Mouse (Mus musculus): ENCODE data around the gene Itgb1. TPM values are rescaled to one million over a fixed set of nuclear protein-coding genes. Genes with fewer than 3 reads are reported as not detected.

Gene Itgb1
- total and polyA plus RNA-seq, 3 experiments, result 73.7 to 189 (median 114) TPM

- peak; percentile 19 for DNase-seq (ENCODE audit: low read depth, low spot score)
- TF ChIP-seq GATA1 (IDR thresholded peaks at IDR 0.05; ENCODE audit: low read depth, low read length) (0 out of 2 replicates have a peak, but pooled peaks have one; percentile 22), POLR2AphosphoS5 (IDR thresholded peaks at IDR 0.05; ENCODE audit: borderline replicate concordance, low read depth, low read length) (no peak), SIN3A (IDR thresholded peaks at IDR 0.05; ENCODE audit: low read length) (no peak), JUND (IDR thresholded peaks at IDR 0.05; ENCODE audit: low read depth, low read length) (no peak)
- H3K4me1 ChIP-seq (ENCODE audit: control insufficient read depth in 1 of 2, insufficient read depth in 2 of 2, low read length in 2 of 2), result peaks cover 2 to 4% of the 10 kb centered on the region in 2 experiments; a peak in 2 of 4 replicates
These were observed 9.4 kb upstream of the Itgb1 start for GRCm38 (mm10) chr8:128675848-128676629.

GRCm38 (mm10) chr8:128679909-128680308 is 5.5 kb upstream of the Itgb1 start:
- H3K4me3 ChIP-seq (ENCODE audit: control insufficient read depth in 1 of 2, insufficient read depth in 1 of 2, low read depth in 2 of 2, low read length in 2 of 2), result no peak overlapping the region
- H3K4me1 ChIP-seq (ENCODE audit: control insufficient read depth in 1 of 2, insufficient read depth in 2 of 2, low read length in 2 of 2), result peaks cover 4 to 5% of the 10 kb centered on the region in 2 experiments; a peak in 3 of 4 replicates
- TF ChIP-seq EP300 (IDR thresholded peaks at IDR 0.05; ENCODE audit: low read depth in 1 of 2, low read length in 2 of 2) (no peak), ETS1 (IDR thresholded peaks at IDR 0.05; ENCODE audit: low read depth, low read length) (no peak), MYB (IDR thresholded peaks at IDR 0.05; ENCODE audit: low read depth, low read length) (no peak), ZC3H11A (IDR thresholded peaks at IDR 0.05; ENCODE audit: low read depth, low read length) (no peak), ZKSCAN1 (IDR thresholded peaks at IDR 0.05; ENCODE audit: low read depth, low read length) (no peak), POLR2AphosphoS5 (IDR thresholded peaks at IDR 0.05; ENCODE audit: borderline replicate concordance, low read depth, low read length) (no peak), UBTF (IDR thresholded peaks at IDR 0.05; ENCODE audit: borderline replicate concordance, insufficient read depth, low read depth, low read length) (no peak), USF1 (IDR thresholded peaks at IDR 0.05; ENCODE audit: low read depth, low read length) (no peak), CHD2 (IDR thresholded peaks at IDR 0.05; ENCODE audit: low read length) (no peak), HCFC1 (IDR thresholded peaks at IDR 0.05; ENCODE audit: low read depth, low read length) (no peak), POLR2AphosphoS2 (IDR thresholded peaks at IDR 0.05; ENCODE audit: low read length) (no peak), MXI1 (IDR thresholded peaks at IDR 0.05; ENCODE audit: low read depth, low read length) (no peak), MAZ (IDR thresholded peaks at IDR 0.05; ENCODE audit: low read depth, low read length) (no peak), BHLHE40 (IDR thresholded peaks at IDR 0.05; ENCODE audit: borderline replicate concordance, low read depth, low read length) (no peak), MAX (IDR thresholded peaks at IDR 0.05; ENCODE audit: low read length) (no peak), TBP (IDR thresholded peaks at IDR 0.05; ENCODE audit: low read depth, low read length) (no peak), MYC (IDR thresholded peaks at IDR 0.05; ENCODE audit: low read depth, low read length) (no peak), ZMIZ1 (IDR thresholded peaks at IDR 0.05; ENCODE audit: low read depth, low read length) (no peak), SMC3 (IDR thresholded peaks at IDR 0.05; ENCODE audit: low read depth, low read length) (no peak)
- H3K36me3 ChIP-seq (ENCODE audit: control insufficient read depth in 1 of 2, insufficient read depth in 2 of 2, low read length in 2 of 2), result peaks cover 0 to 7% of the 10 kb centered on the region in 2 experiments; a peak in 2 of 4 replicates
- H3K27ac ChIP-seq (ENCODE audit: control insufficient read depth, low read depth, low read length), result no peak overlapping the region
- no peak overlapping the region for H3K9ac ChIP-seq (ENCODE audit: control insufficient read depth, low read depth, low read length, poor library complexity, severe bottlenecking)
- no peaks in the 10 kb centered on the region for H3K27me3 ChIP-seq (ENCODE audit: control insufficient read depth in 1 of 2, insufficient read depth in 2 of 2, low read length in 2 of 2)
- no peak for DNase-seq (ENCODE audit: low read depth, low spot score)
- no peaks in the 10 kb centered on the region for H3K9me3 ChIP-seq (replicated peaks; ENCODE audit: insufficient read depth, low read length)
- H3K79me2 ChIP-seq (ENCODE audit: control insufficient read depth, insufficient read depth, low read length, poor library complexity), result no peaks in the 10 kb centered on the region; the same call in 1 of the 2 replicates

More at GRCm38 (mm10) chr8:128675848-128676629, 9.4 kb upstream of the Itgb1 start:
- H3K36me3 ChIP-seq (ENCODE audit: control insufficient read depth in 1 of 2, insufficient read depth in 2 of 2, low read length in 2 of 2), result peaks cover 0 to 14% of the 10 kb centered on the region in 2 experiments; a peak in 2 of 4 replicates
- H3K4me3 ChIP-seq (ENCODE audit: control insufficient read depth in 1 of 2, insufficient read depth in 1 of 2, low read depth in 2 of 2, low read length in 2 of 2), result no peak overlapping the region
- no peaks in the 10 kb centered on the region for H3K79me2 ChIP-seq (ENCODE audit: control insufficient read depth, insufficient read depth, low read length, poor library complexity)
- no peak overlapping the region for H3K9ac ChIP-seq (ENCODE audit: control insufficient read depth, low read depth, low read length, poor library complexity, severe bottlenecking)
- no peak overlapping the region for H3K27ac ChIP-seq (ENCODE audit: control insufficient read depth, low read depth, low read length)
- no peaks in the 10 kb centered on the region for H3K27me3 ChIP-seq (ENCODE audit: control insufficient read depth in 1 of 2, insufficient read depth in 2 of 2, low read length in 2 of 2)
- no peaks in the 10 kb centered on the region for H3K9me3 ChIP-seq (replicated peaks; ENCODE audit: insufficient read depth, low read length)

Measured in MEL (cell line).